Mouse (Mus musculus) CH12.LX (cell line): ENCODE data around the gene 4930513O06Rik.

Source experiments
- CTCF ChIP-seq, 2 experiments: IDR thresholded peaks in 1 of 2; conservative IDR thresholded peaks in 1 of 2; 2 replicates each; pipeline ENCODE4 v1.5.1; 2011 to 2012; ENCODE audit warnings: low read depth in 2 of 2, low read length in 2 of 2, improper control_type of control experiment in 1 of 2, inconsistent platforms in 1 of 2, mild to moderate bottlenecking in 1 of 2, moderate library complexity in 1 of 2
- JUND ChIP-seq: conservative IDR thresholded peaks from 2 replicates; pipeline ENCODE4 v1.6.1; 2011; ENCODE audit warnings: low read depth, low read length, improper control_type of control experiment
- USF1 ChIP-seq: IDR thresholded peaks from 2 replicates; pipeline ENCODE4 v1.6.1; 2014; ENCODE audit warnings: low read depth, mild to moderate bottlenecking, inconsistent platforms, low read length, improper control_type of control experiment
- ZNF384 ChIP-seq: IDR thresholded peaks from 2 replicates; pipeline ENCODE4 v1.6.1; 2012; ENCODE audit warnings: low read depth, low read length, improper control_type of control experiment, inconsistent platforms

DNA sequence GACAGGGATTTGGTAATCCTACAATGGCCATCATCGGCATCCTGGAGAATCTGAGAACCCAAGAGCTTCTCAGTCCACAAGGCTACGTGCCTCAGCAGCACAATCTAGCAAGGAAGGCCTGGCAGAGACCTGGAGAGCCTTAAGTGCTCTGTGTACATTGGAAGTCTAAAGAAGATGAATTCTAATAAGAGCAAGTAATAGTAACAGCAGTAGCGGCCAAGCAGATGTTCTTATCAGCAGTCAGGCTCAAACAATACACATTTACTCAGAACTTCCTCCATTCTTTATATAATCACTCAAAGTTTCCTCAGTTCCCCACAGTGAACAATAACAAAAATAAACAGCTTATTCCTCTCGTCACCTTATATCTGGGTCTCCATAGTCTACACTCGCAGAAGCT is 22.0 kb upstream of the 4930513O06Rik start:
- no peak for TF ChIP-seq CTCF (conservative IDR thresholded peaks at IDR 0.05 in 1 of 2, IDR thresholded peaks at IDR 0.05 in 1 of 2; ENCODE audit: low read depth in 2 of 2, low read length in 2 of 2)
- TF ChIP-seq JUND, result no peak
- TF ChIP-seq ZNF384, result no peak
- TF ChIP-seq USF1, result no peak
